Mouse (Mus musculus) adrenal gland, postnatal 4 days (tissue): ENCODE measurements around the gene Tex21. TPM values are rescaled to one million over a fixed set of nuclear protein-coding genes. Genes with fewer than 3 reads are reported as not detected.
"Not testable (repeated sequence)": the region's sequence is repeated elsewhere in the genome, so short reads cannot be mapped to it uniquely, and the experiment has no call there.

Experiments
- DNase-seq, 2 experiments: peaks; one replicate each; pipeline ENCODE4 v3.0.0; 2021 to 2022; ENCODE audit warnings: low spot score in 2 of 2, mixed read lengths in 2 of 2
- total RNA-seq, 2 experiments: library from RNA; stranded (reverse); gene quantifications; 2 replicates each; pipeline ENCODE4 v1.2.3; 2021

The Tex21 gene
- total RNA-seq, 2 experiments from 2014 or later: not detected

GRCm38 (mm10) chr12:76261556-76261955 is 15.0 kb upstream of the Tex21 start:
- no peak for DNase-seq

DNA sequence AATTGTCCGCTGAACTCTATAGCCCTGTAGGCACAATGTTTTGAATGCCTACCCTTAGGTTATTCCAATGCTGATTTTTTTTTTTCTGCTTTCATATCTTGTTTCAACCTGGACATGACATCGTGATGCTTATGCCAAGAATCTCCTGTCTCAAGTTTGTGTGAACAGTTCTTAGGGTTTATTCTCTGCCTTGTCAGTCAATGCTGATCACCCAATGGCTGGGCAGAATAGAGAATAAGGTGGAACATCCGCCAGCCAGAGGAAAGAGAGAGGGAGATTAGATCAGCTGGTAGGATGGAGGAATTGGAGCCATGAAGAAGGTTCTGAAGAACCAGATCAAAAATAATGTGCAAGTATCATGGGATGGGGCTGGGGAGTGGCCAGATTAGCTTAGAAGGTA is 14.1 kb upstream of the Tex21 start:
- no peak for DNase-seq

GRCm38 (mm10) chr12:76256114-76256843 is 9.7 kb upstream of the Tex21 start:
- DNase-seq: no peak

- no peak for DNase-seq
Observed at GRCm38 (mm10) chr12:76255499-76255875, 8.9 kb upstream of the Tex21 start.

GRCm38 (mm10) chr12:76254725-76255498 is 8.4 kb upstream of the Tex21 start, which contains the start of gene Mthfd1:
Gene Mthfd1, plus strand, starts transcription at chr12:76255298.
- DNase-seq: peak; percentile 68 to 84

- DNase-seq: no peak
Observed at GRCm38 (mm10) chr12:76253991-76254390, 7.4 kb upstream of the Tex21 start.

- DNase-seq: no peak
Observed at GRCm38 (mm10) chr12:76253591-76253990, 7.0 kb upstream of the Tex21 start.

- DNase-seq: no peak
Observed at GRCm38 (mm10) chr12:76253090-76253489, 6.5 kb upstream of the Tex21 start.

GRCm38 (mm10) chr12:76244981-76245380 is 1.6 kb downstream of the Tex21 start:
- no peak for DNase-seq

GRCm38 (mm10) chr12:76241833-76242232 is 4.7 kb downstream of the Tex21 start:
- no peak for DNase-seq

DNA sequence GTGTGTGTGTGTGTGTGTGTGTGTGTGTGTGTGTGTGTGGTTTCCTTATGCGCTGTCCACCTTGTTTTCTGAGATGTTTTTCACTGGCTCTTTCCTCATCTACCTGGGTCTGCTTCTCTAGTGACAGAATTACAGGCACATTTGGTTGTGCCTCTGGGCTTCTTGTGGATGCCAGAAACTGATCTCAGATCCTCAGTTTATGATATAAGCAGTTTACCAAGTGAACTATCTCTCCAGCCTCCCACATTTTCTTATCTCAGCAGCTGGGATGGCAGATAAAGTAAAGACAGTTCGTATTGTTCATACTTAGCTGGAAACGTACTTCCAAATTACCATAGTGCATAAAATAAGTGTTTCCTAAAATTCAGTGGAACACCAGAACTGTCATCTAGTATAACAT is 5.5 kb downstream of the Tex21 start:
- DNase-seq: no peak

- no peak for DNase-seq
Observed at GRCm38 (mm10) chr12:76240670-76241069, 5.9 kb downstream of the Tex21 start.

DNA sequence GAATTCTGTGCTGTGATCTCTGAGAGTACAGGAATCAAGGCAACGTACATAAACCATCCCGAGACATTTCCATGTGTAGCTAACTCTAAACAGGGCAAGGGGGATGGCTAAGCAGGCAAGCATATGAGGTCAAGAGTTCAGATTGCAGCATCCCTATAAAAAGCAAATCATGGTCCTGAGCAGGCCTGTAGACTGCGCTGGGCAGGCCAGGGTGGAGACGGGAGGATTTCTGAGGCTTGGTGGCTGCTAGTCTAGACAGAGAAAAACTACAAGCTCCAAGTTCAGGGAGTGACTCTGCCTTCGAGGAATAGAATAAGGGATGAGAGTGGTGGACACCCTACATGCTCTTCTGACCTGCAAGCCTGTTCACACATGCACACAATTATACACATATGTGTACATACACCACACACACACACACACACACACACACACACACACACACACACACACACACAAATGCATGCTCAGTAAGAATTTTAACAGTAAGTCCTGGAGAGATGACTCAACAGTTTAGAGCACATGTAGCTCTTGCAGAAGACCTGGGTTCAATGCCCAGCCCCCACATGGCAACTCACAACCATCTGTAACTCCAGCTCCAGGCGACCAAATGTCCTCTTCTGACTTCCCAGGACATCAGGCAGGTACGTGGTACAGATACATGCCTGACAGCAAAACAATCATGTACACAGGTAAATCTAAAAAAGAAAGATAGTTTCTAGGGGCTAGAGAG is 6.5 kb downstream of the Tex21 start:
- DNase-seq: no peak

- DNase-seq: no peak
Observed at GRCm38 (mm10) chr12:76239145-76239838, 7.3 kb downstream of the Tex21 start.

DNA sequence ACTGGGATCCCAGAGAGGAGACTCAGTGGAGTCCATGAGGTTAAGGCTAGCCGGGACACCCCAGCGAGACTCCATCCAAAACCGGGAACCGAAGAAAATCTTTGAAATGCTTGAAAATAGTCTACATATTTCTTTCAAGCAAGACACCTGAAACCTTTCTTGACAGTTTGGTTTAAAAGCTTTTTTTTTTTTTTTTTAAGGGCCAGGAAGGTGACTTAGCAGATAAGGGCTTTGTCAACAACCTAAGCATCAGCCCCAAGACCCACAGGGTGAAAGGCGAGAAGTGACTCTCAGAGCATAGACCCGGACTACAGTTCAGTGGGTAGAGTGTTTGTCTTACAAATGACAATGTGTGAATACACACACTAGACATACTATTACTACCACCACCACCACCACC is 11.3 kb downstream of the Tex21 start:
- DNase-seq: no peak

DNA sequence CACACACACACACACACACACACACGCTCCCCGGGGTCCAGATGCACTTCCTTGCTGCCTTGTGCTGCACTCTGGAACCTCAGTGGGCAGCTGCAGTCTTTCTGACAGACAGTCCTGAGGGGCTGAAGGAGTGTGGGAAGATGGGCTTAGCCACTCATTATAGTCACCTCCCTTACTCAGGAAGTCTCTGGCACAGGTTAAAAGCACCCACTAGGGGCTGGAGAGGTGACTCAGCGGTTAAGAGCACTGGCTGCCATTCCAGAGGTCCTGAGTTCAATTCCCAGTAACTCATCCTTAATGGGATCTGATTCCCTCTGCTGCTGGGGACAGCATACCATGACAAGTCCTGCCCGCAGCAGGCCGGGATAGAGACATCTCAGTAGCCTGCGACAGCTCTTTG is 15.9 kb downstream of the Tex21 start:
- DNase-seq: no peak

GRCm38 (mm10) chr12:76222104-76222503 is 24.4 kb downstream of the Tex21 start:
- DNase-seq: not testable (repeated sequence)

- DNase-seq: no peak
Observed at GRCm38 (mm10) chr12:76216716-76217115, 29.8 kb downstream of the Tex21 start.

GRCm38 (mm10) chr12:76215121-76215520 is 31.4 kb downstream of the Tex21 start:
- DNase-seq: no peak

DNA sequence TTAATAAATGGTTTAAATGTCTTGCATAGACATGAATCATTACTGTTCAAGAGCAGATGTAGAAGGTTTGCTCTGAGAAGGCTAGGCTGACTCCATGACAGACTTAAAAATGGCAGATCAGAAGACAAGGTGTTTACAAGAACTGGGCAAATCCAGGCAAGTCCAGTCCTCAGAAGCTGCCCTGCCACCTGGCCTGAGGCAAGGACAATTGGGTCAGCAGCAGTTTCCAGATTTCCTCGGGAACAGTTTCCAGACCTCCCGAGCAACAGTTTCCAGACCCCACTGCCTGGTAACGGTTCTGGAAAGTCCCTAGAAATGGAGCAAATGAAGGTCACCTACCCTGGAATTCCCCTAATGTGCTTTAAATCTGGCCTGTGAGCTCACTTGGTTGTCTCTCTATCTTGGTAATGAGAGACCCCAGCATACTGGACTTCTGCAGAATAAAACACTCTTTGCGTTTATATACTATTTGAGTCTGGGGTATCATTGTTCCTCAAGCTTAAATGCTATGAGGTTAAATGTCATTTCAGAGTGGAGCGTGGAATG is 37.0 kb downstream of the Tex21 start:
- DNase-seq: no peak

- no peak for DNase-seq
Observed at GRCm38 (mm10) chr12:76200326-76200725, 46.2 kb downstream of the Tex21 start.
